Mouse (Mus musculus): Measurements from ENCODE around the gene Cyp26a1. TPM values are rescaled to one million over a fixed set of nuclear protein-coding genes. Genes with fewer than 3 reads are reported as not detected.

The Cyp26a1 gene
- polyA plus RNA-seq, 1 experiment: not detected

GRCm38 (mm10) chr19:37695146-37695545 lies 2.5 kb upstream of the Cyp26a1 start:
- H3K27me3 ChIP-seq (ENCODE audit: control insufficient read depth, insufficient read depth, low read length): peaks cover 4% of the 10 kb centered on the region; the same call in 1 of the 2 replicates
- TF ChIP-seq POLR2A (IDR thresholded peaks at IDR 0.05; ENCODE audit: borderline replicate concordance, insufficient read depth, low read length): no peak
- TF ChIP-seq CTCF (IDR thresholded peaks at IDR 0.05; ENCODE audit: borderline replicate concordance, insufficient read depth, low read depth, low read length): no peak
- 31% methylated on average over 13 of the region's 13 CpGs for WGBS
- H3K4me3 ChIP-seq (replicated peaks; ENCODE audit: insufficient read depth, low read depth, low read length): no peak overlapping the region
- no peak overlapping the region for H3K27ac ChIP-seq (ENCODE audit: insufficient read depth, low read length)
- no peak for DNase-seq
- no peaks in the 10 kb centered on the region; the same call in 1 of the 2 replicates for H3K4me1 ChIP-seq (ENCODE audit: control insufficient read depth, insufficient read depth, low read length)

GRCm38 (mm10) chr19:37695762-37696602 lies 1.6 kb upstream of the Cyp26a1 start:
- TF ChIP-seq CTCF (IDR thresholded peaks at IDR 0.05; ENCODE audit: borderline replicate concordance, insufficient read depth, low read depth, low read length) (no peak), POLR2A (IDR thresholded peaks at IDR 0.05; ENCODE audit: borderline replicate concordance, insufficient read depth, low read length) (no peak)
- Histone ChIP-seq H3K4me1 (ENCODE audit: control insufficient read depth, insufficient read depth, low read length) (no peaks in the 10 kb centered on the region; the same call in 1 of the 2 replicates), H3K27ac (ENCODE audit: insufficient read depth, low read length) (no peak overlapping the region), H3K27me3 (ENCODE audit: control insufficient read depth, insufficient read depth, low read length) (peaks cover 4% of the 10 kb centered on the region; the same call in 1 of the 2 replicates), H3K4me3 (replicated peaks; ENCODE audit: insufficient read depth, low read depth, low read length) (no peak overlapping the region)
- DNase-seq: no peak
- 3% methylated on average over 42 of the region's 42 CpGs for WGBS

GRCm38 (mm10) chr19:37696603-37697334 lies 829 bp upstream of the Cyp26a1 start:
- H3K4me1 ChIP-seq (ENCODE audit: control insufficient read depth, insufficient read depth, low read length): no peaks in the 10 kb centered on the region; the same call in 1 of the 2 replicates
- no peak for DNase-seq
- H3K27ac ChIP-seq (ENCODE audit: insufficient read depth, low read length): no peak overlapping the region
- H3K27me3 ChIP-seq (ENCODE audit: control insufficient read depth, insufficient read depth, low read length): peaks cover 4% of the 10 kb centered on the region; the same call in 1 of the 2 replicates
- WGBS: 3% methylated on average over 22 of the region's 22 CpGs
- no peak for TF ChIP-seq CTCF (IDR thresholded peaks at IDR 0.05; ENCODE audit: borderline replicate concordance, insufficient read depth, low read depth, low read length)
- TF ChIP-seq POLR2A (IDR thresholded peaks at IDR 0.05; ENCODE audit: borderline replicate concordance, insufficient read depth, low read length): no peak
- H3K4me3 ChIP-seq (replicated peaks; ENCODE audit: insufficient read depth, low read depth, low read length): no peak overlapping the region

- Histone ChIP-seq H3K4me3 (replicated peaks; ENCODE audit: insufficient read depth, low read depth, low read length) (no peak overlapping the region), H3K27ac (ENCODE audit: insufficient read depth, low read length) (no peak overlapping the region), H3K27me3 (ENCODE audit: control insufficient read depth, insufficient read depth, low read length) (peaks cover 4% of the 10 kb centered on the region; the same call in 1 of the 2 replicates), H3K4me1 (ENCODE audit: control insufficient read depth, insufficient read depth, low read length) (no peaks in the 10 kb centered on the region; the same call in 1 of the 2 replicates)
- WGBS: 1% methylated on average over 18 of the region's 18 CpGs
- no peak for DNase-seq
- TF ChIP-seq POLR2A (IDR thresholded peaks at IDR 0.05; ENCODE audit: borderline replicate concordance, insufficient read depth, low read length) (no peak), CTCF (IDR thresholded peaks at IDR 0.05; ENCODE audit: borderline replicate concordance, insufficient read depth, low read depth, low read length) (no peak)
Observed at GRCm38 (mm10) chr19:37697335-37697636, 312 bp upstream of the Cyp26a1 start.

- Histone ChIP-seq H3K4me1 (ENCODE audit: control insufficient read depth, insufficient read depth, low read length) (no peaks in the 10 kb centered on the region; the same call in 1 of the 2 replicates), H3K27me3 (ENCODE audit: control insufficient read depth, insufficient read depth, low read length) (peaks cover 4% of the 10 kb centered on the region; the same call in 1 of the 2 replicates), H3K4me3 (replicated peaks; ENCODE audit: insufficient read depth, low read depth, low read length) (no peak overlapping the region), H3K27ac (ENCODE audit: insufficient read depth, low read length) (no peak overlapping the region)
- under 1% methylated on average over 63 of the region's 63 CpGs for WGBS
- DNase-seq: no peak
- TF ChIP-seq CTCF (IDR thresholded peaks at IDR 0.05; ENCODE audit: borderline replicate concordance, insufficient read depth, low read depth, low read length): no peak
Observed at GRCm38 (mm10) chr19:37698273-37699160, 919 bp downstream of the Cyp26a1 start.

GRCm38 (mm10) chr19:37699711-37700110 lies 2.1 kb downstream of the Cyp26a1 start:
- H3K4me3 ChIP-seq (replicated peaks; ENCODE audit: insufficient read depth, low read depth, low read length): no peak overlapping the region
- DNase-seq: no peak
- 28% methylated on average over 9 of the region's 9 CpGs for WGBS
- H3K27ac ChIP-seq (ENCODE audit: insufficient read depth, low read length): no peak overlapping the region
- H3K27me3 ChIP-seq (ENCODE audit: control insufficient read depth, insufficient read depth, low read length): peaks cover 4% of the 10 kb centered on the region; the same call in 1 of the 2 replicates
- no peak for TF ChIP-seq CTCF (IDR thresholded peaks at IDR 0.05; ENCODE audit: borderline replicate concordance, insufficient read depth, low read depth, low read length)
- no peak for TF ChIP-seq POLR2A (IDR thresholded peaks at IDR 0.05; ENCODE audit: borderline replicate concordance, insufficient read depth, low read length)
- no peaks in the 10 kb centered on the region; the same call in 1 of the 2 replicates for H3K4me1 ChIP-seq (ENCODE audit: control insufficient read depth, insufficient read depth, low read length)

Data from cerebellum, adult 2 months (tissue).